Mouse (Mus musculus): Measurements from ENCODE around the gene P4ha2. TPM values are rescaled to one million over a fixed set of nuclear protein-coding genes. Genes with fewer than 3 reads are reported as not detected.

Gene P4ha2
- total RNA-seq, 2 experiments from 2014 or later: not detected

GRCm38 (mm10) chr11:54105011-54105410 is 5.1 kb downstream of the P4ha2 start:
- ATAC-seq (ENCODE audit: poor library complexity, severe bottlenecking): no peak

GRCm38 (mm10) chr11:54106676-54107075 is 6.8 kb downstream of the P4ha2 start:
- no peak for ATAC-seq (ENCODE audit: poor library complexity, severe bottlenecking)

- ATAC-seq (ENCODE audit: poor library complexity, severe bottlenecking): no peak
These were observed 7.3 kb downstream of the P4ha2 start for GRCm38 (mm10) chr11:54107239-54107638.

GRCm38 (mm10) chr11:54108131-54108530 is 8.2 kb downstream of the P4ha2 start:
- no peak for ATAC-seq (ENCODE audit: poor library complexity, severe bottlenecking)

GRCm38 (mm10) chr11:54108894-54109293 is 9.0 kb downstream of the P4ha2 start:
- no peak for ATAC-seq (ENCODE audit: poor library complexity, severe bottlenecking)

- ATAC-seq (ENCODE audit: poor library complexity, severe bottlenecking): no peak
These were observed 11.4 kb downstream of the P4ha2 start for GRCm38 (mm10) chr11:54111291-54111690.

GRCm38 (mm10) chr11:54111976-54112741 is 12.3 kb downstream of the P4ha2 start:
- ATAC-seq (ENCODE audit: poor library complexity, severe bottlenecking): no peak

- no peak for ATAC-seq (ENCODE audit: poor library complexity, severe bottlenecking)
These were observed 13.0 kb downstream of the P4ha2 start for GRCm38 (mm10) chr11:54112920-54113319.

- no peak for ATAC-seq (ENCODE audit: poor library complexity, severe bottlenecking)
These were observed 13.5 kb downstream of the P4ha2 start for GRCm38 (mm10) chr11:54113352-54113751.

GRCm38 (mm10) chr11:54114746-54115145 is 14.9 kb downstream of the P4ha2 start:
- ATAC-seq (ENCODE audit: poor library complexity, severe bottlenecking): no peak

- ATAC-seq (ENCODE audit: poor library complexity, severe bottlenecking): no peak
These were observed 15.4 kb downstream of the P4ha2 start for GRCm38 (mm10) chr11:54115301-54115700.

- no peak for ATAC-seq (ENCODE audit: poor library complexity, severe bottlenecking)
These were observed 16.0 kb downstream of the P4ha2 start for GRCm38 (mm10) chr11:54115911-54116310.

- no peak for ATAC-seq (ENCODE audit: poor library complexity, severe bottlenecking)
These were observed 16.5 kb downstream of the P4ha2 start for GRCm38 (mm10) chr11:54116406-54116805.

GRCm38 (mm10) chr11:54117096-54117495 is 17.2 kb downstream of the P4ha2 start:
- no peak for ATAC-seq (ENCODE audit: poor library complexity, severe bottlenecking)

GRCm38 (mm10) chr11:54119126-54119525 is 19.2 kb downstream of the P4ha2 start:
- ATAC-seq (ENCODE audit: poor library complexity, severe bottlenecking): no peak

- ATAC-seq (ENCODE audit: poor library complexity, severe bottlenecking): no peak
These were observed 20.0 kb downstream of the P4ha2 start for GRCm38 (mm10) chr11:54119740-54120360.

GRCm38 (mm10) chr11:54122416-54123264 is 22.7 kb downstream of the P4ha2 start:
- peak; percentile 35; the same call in 1 of the 2 replicates for ATAC-seq (ENCODE audit: poor library complexity, severe bottlenecking)

GRCm38 (mm10) chr11:54125982-54126648 is 26.2 kb downstream of the P4ha2 start:
- no peak for ATAC-seq (ENCODE audit: poor library complexity, severe bottlenecking)

- peak; percentile 47; the same call in 1 of the 2 replicates for ATAC-seq (ENCODE audit: poor library complexity, severe bottlenecking)
These were observed 26.9 kb downstream of the P4ha2 start for GRCm38 (mm10) chr11:54126654-54127374.

- ATAC-seq (ENCODE audit: poor library complexity, severe bottlenecking): no peak
These were observed 27.5 kb downstream of the P4ha2 start for GRCm38 (mm10) chr11:54127397-54127796.
